ENCODE assay signal across 9 mouse cellular contexts in the genomic region with DNA sequence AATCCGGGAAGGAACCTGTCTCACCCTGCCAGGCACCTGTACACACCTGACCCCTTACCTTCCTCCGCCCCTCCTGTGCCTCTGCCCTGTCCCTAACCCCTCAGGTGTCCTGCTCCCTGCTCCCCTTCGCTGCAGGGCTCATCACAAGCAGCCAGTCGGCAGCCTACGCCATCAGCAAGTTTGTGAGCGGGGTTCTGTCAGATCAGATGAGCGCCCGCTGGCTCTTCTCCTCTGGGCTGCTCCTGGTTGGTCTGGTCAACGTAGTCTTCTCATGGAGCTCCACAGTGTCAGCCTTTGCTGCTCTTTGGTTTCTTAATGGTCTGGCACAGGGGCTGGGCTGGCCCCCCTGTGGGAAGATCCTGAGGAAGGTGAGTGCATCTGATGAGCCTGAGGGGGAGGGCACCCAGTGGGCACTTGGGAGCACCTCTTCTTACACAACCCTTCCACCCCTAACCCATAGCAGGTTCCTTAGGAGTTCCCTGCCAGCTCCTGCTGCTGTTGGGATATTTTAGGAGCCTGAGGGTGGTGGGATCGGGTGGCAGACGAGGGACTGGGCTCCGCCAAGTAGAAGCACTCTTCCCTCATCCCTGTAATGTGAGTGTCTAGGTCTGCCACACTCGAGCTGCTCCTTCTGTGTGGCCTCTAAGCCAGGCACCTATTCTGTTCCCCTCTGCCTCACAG. TPM values are rescaled to one million over a fixed set of nuclear protein-coding genes. Genes with fewer than 3 reads are reported as not detected.
DNase-seq lines count a peak whose midpoint lies in the region; ATAC-seq and TF ChIP-seq lines count a peak whose summit lies in the region.
"Had no signal": no experiment of that assay in that cellular context is flagged by ENCODE, and none has a peak within 500 bp of the region (broad histone marks: within the 10 kb centered on the region; RNA-seq: fewer than 3 reads in every experiment).

No protein-coding gene starts in this region.

- no peaks in the 10 kb centered on the region for H3K27me3 ChIP-seq in forebrain, embryonic 11.5 days (ENCODE audit: control insufficient read depth, insufficient read depth, low read length)
- no peaks in the 10 kb centered on the region for H3K27me3 ChIP-seq in forebrain, embryonic 14.5 days (replicated peaks; ENCODE audit: control insufficient read depth, insufficient read depth, low read length)
- no peaks in the 10 kb centered on the region for H3K27me3 ChIP-seq in hindbrain, postnatal 0 days (ENCODE audit: insufficient read depth, low read length)
- H3K27me3 ChIP-seq in neural tube, embryonic 15.5 days (replicated peaks), result no peaks in the 10 kb centered on the region

- no peak overlapping the region for H3K27ac ChIP-seq in forebrain, embryonic 11.5 days (ENCODE audit: low read depth, low read length)
- H3K27ac ChIP-seq in forebrain, embryonic 14.5 days (ENCODE audit: low read depth, low read length), result no peak overlapping the region
- H3K27ac ChIP-seq in layer of hippocampus, adult 2 months, result peak overlapping the region; percentile 95; the same call in 1 of the 2 replicates
- H3K27ac ChIP-seq in hindbrain, postnatal 0 days, result 0 out of 2 replicates have a peak overlapping the region, but pooled peaks have one; percentile 11
- peak overlapping the region; percentile 97; the same call in 1 of the 2 replicates for H3K27ac ChIP-seq in neural tube, embryonic 15.5 days (replicated peaks)

- H3K9ac ChIP-seq in forebrain, embryonic 11.5 days (ENCODE audit: low read length), result no peak overlapping the region
- no peak overlapping the region for H3K9ac ChIP-seq in forebrain, embryonic 14.5 days (ENCODE audit: low read length)
- no peak overlapping the region for H3K9ac ChIP-seq in hindbrain, postnatal 0 days (replicated peaks; ENCODE audit: low read length)
- H3K9ac ChIP-seq in neural tube, embryonic 15.5 days (replicated peaks), result peak overlapping the region; percentile 93
- H3K9ac ChIP-seq: lung, embryonic 14.5 days had no signal

- TF ChIP-seq CTCF in layer of hippocampus, adult 2 months (conservative IDR thresholded peaks at IDR 0.05), result no peak
- no peak for TF ChIP-seq CTCF in hindbrain, postnatal 0 days (IDR thresholded peaks at IDR 0.05; ENCODE audit: low read depth)

- no peak overlapping the region for H3K4me3 ChIP-seq in forebrain, embryonic 11.5 days (ENCODE audit: low read depth, low read length)
- no peak overlapping the region for H3K4me3 ChIP-seq in forebrain, embryonic 14.5 days (ENCODE audit: low read depth, low read length)
- no peak overlapping the region for H3K4me3 ChIP-seq in layer of hippocampus, adult 2 months
- H3K4me3 ChIP-seq in hindbrain, postnatal 0 days (ENCODE audit: low read length), result 0 out of 2 replicates have a peak overlapping the region, but pooled peaks have one; percentile 2
- peak overlapping the region; percentile 87 for H3K4me3 ChIP-seq in neural tube, embryonic 15.5 days (replicated peaks)

- ATAC-seq in forebrain, embryonic 11.5 days (replicated peaks; ENCODE audit: low FRiP score), result no peak
- no peak for ATAC-seq in forebrain, embryonic 14.5 days
- ATAC-seq in hindbrain, postnatal 0 days, result no peak
- no peak for ATAC-seq in neural tube, embryonic 15.5 days (ENCODE audit: low FRiP score)
- ATAC-seq in megakaryocyte-erythroid progenitor cell, adult 5-6 weeks (replicated peaks; ENCODE audit: low FRiP score, low TSS enrichment, poor library complexity, severe bottlenecking), result no peak

- peaks cover 10% of the 10 kb centered on the region; the same call in 1 of the 2 replicates for H3K4me1 ChIP-seq in forebrain, embryonic 11.5 days (replicated peaks; ENCODE audit: control insufficient read depth, insufficient read depth, low read length)
- 0 out of 2 replicates have a peak, but pooled peaks cover 6% of the 10 kb centered on the region for H3K4me1 ChIP-seq in forebrain, embryonic 14.5 days (ENCODE audit: control insufficient read depth, insufficient read depth, low read length)
- no peaks in the 10 kb centered on the region for H3K4me1 ChIP-seq in hindbrain, postnatal 0 days (ENCODE audit: insufficient read depth, low read length)
- peaks cover 44% of the 10 kb centered on the region for H3K4me1 ChIP-seq in neural tube, embryonic 15.5 days

- H3K4me2 ChIP-seq in forebrain, embryonic 11.5 days (ENCODE audit: low read depth, low read length, severe bottlenecking), result no peak overlapping the region
- H3K4me2 ChIP-seq in forebrain, embryonic 14.5 days (ENCODE audit: low read length), result no peak overlapping the region
- peak overlapping the region; percentile 95 for H3K4me2 ChIP-seq in hindbrain, postnatal 0 days (ENCODE audit: low read depth, low read length)
- H3K4me2 ChIP-seq in neural tube, embryonic 15.5 days, result peak overlapping the region; percentile 94

- H3K36me3 ChIP-seq in forebrain, embryonic 11.5 days (ENCODE audit: control insufficient read depth, insufficient read depth, low read length), result peaks cover 8% of the 10 kb centered on the region; the same call in 1 of the 2 replicates
- H3K36me3 ChIP-seq in forebrain, embryonic 14.5 days (ENCODE audit: control insufficient read depth, insufficient read depth, low read length), result peaks cover 52% of the 10 kb centered on the region
- peaks cover 38% of the 10 kb centered on the region for H3K36me3 ChIP-seq in hindbrain, postnatal 0 days (ENCODE audit: insufficient read depth, low read length)
- H3K36me3 ChIP-seq in neural tube, embryonic 15.5 days, result peaks cover 42% of the 10 kb centered on the region

- 85% methylated on average over 13 of the region's 13 CpGs for WGBS in forebrain, embryonic 11.5 days
- 88% methylated on average over 13 of the region's 13 CpGs for WGBS in forebrain, embryonic 14.5 days
- 77% methylated on average over 13 of the region's 13 CpGs for WGBS in hindbrain, postnatal 0 days
- WGBS in neural tube, embryonic 15.5 days, result 86% methylated on average over 13 of the region's 13 CpGs

- no peaks in the 10 kb centered on the region for H3K9me3 ChIP-seq in forebrain, embryonic 11.5 days (ENCODE audit: control insufficient read depth, low read length)
- H3K9me3 ChIP-seq in forebrain, embryonic 14.5 days (replicated peaks; ENCODE audit: control insufficient read depth, low read length), result no peaks in the 10 kb centered on the region
- H3K9me3 ChIP-seq in hindbrain, postnatal 0 days (ENCODE audit: low read length), result no peaks in the 10 kb centered on the region
- no peaks in the 10 kb centered on the region for H3K9me3 ChIP-seq in neural tube, embryonic 15.5 days (replicated peaks)

- DNase-seq in forebrain, embryonic 11.5 days (ENCODE audit: low spot score), result peak; percentile 52
- DNase-seq in forebrain, embryonic 14.5 days (ENCODE audit: low spot score), result no peak
- no peak for DNase-seq in layer of hippocampus, adult 2 months (ENCODE audit: low spot score in 2 of 2)
- DNase-seq in layer of hippocampus, adult 8-10 months (ENCODE audit: low spot score in 2 of 2), result no peak
- DNase-seq in hindbrain, postnatal 0 days (ENCODE audit: low spot score), result no peak
- no peak for DNase-seq in layer of hippocampus, adult 11-12 months (ENCODE audit: low spot score)
- DNase-seq: lung, embryonic 14.5 days had no signal

RNA-seq across cellular contexts. Expression of a gene that starts 2.6 kb away (rescaled TPM):
- 24.8 and 24.9 TPM in 2 replicates for polyA plus RNA-seq in forebrain, embryonic 11.5 days (2014; fragmentation: Nextera tagmentation; extraction: Ambion mirVana)
- 39.5 and 42.0 TPM in 2 replicates for polyA plus RNA-seq in forebrain, embryonic 14.5 days (2014; fragmentation: Nextera tagmentation; extraction: Ambion mirVana)
- 10 to 100 TPM; 29.5 to 30.2 TPM for total RNA-seq in layer of hippocampus, adult 2 months (2021)
- 10 to 100 TPM; 24.0 to 29.5 (median 28.1) TPM for total RNA-seq in layer of hippocampus, adult 8-10 months (2022)
- total RNA-seq in hindbrain, postnatal 0 days (2014; rRNA removed), result 72.7 and 93.9 TPM in 2 replicates
- 40.2 and 40.3 TPM in 2 replicates for polyA plus RNA-seq in hindbrain, postnatal 0 days (2015; fragmentation: Nextera tagmentation; extraction: Ambion mirVana)
- polyA plus RNA-seq in neural tube, embryonic 15.5 days (2015; fragmentation: Nextera tagmentation; extraction: Ambion mirVana), result 61.3 and 69.8 TPM in 2 replicates
- total RNA-seq in megakaryocyte-erythroid progenitor cell, adult 5-6 weeks (2014; fragmentation: Nextera tagmentation), result 20.5 and 32.2 TPM in 2 replicates
- total RNA-seq in megakaryocyte-erythroid progenitor cell, adult 5-6 weeks (2017), result 11.4 and 43.0 TPM in 2 replicates

RNA-seq across cellular contexts. Expression of a gene that starts 7.7 kb away (rescaled TPM):
- polyA plus RNA-seq in forebrain, embryonic 11.5 days (2014; fragmentation: Nextera tagmentation; extraction: Ambion mirVana), result 1,614 and 1,699 TPM in 2 replicates
- 1,391 and 1,749 TPM in 2 replicates for polyA plus RNA-seq in forebrain, embryonic 14.5 days (2014; fragmentation: Nextera tagmentation; extraction: Ambion mirVana)
- 100 to 1,000 TPM; 710 to 726 TPM for total RNA-seq in layer of hippocampus, adult 2 months (2021)
- total RNA-seq in layer of hippocampus, adult 8-10 months (2022), result 100 to 1,000 TPM; 739 to 859 (median 825) TPM
- 190 and 229 TPM in 2 replicates for total RNA-seq in hindbrain, postnatal 0 days (2014; rRNA removed)
- 1,650 and 1,709 TPM in 2 replicates for polyA plus RNA-seq in hindbrain, postnatal 0 days (2015; fragmentation: Nextera tagmentation; extraction: Ambion mirVana)
- 1,003 and 1,094 TPM in 2 replicates for polyA plus RNA-seq in neural tube, embryonic 15.5 days (2015; fragmentation: Nextera tagmentation; extraction: Ambion mirVana)
- total RNA-seq in megakaryocyte-erythroid progenitor cell, adult 5-6 weeks (2014; fragmentation: Nextera tagmentation), result 4,337 and 4,372 TPM in 2 replicates
- total RNA-seq in megakaryocyte-erythroid progenitor cell, adult 5-6 weeks (2017), result 1,747 and 2,464 TPM in 2 replicates

RNA-seq across cellular contexts. Expression of a gene that starts 8.1 kb away (rescaled TPM):
- polyA plus RNA-seq in forebrain, embryonic 11.5 days (2014; fragmentation: Nextera tagmentation; extraction: Ambion mirVana), result 186 and 188 TPM in 2 replicates
- polyA plus RNA-seq in forebrain, embryonic 14.5 days (2014; fragmentation: Nextera tagmentation; extraction: Ambion mirVana), result 327 and 347 TPM in 2 replicates
- 10 to 100 TPM; 63.9 to 75.2 TPM for total RNA-seq in layer of hippocampus, adult 2 months (2021)
- total RNA-seq in layer of hippocampus, adult 8-10 months (2022), result 10 to 100 TPM; 63.7 to 73.0 (median 68.9) TPM
- total RNA-seq in hindbrain, postnatal 0 days (2014; rRNA removed), result 108 and 120 TPM in 2 replicates
- 293 and 307 TPM in 2 replicates for polyA plus RNA-seq in hindbrain, postnatal 0 days (2015; fragmentation: Nextera tagmentation; extraction: Ambion mirVana)
- 261 and 302 TPM in 2 replicates for polyA plus RNA-seq in neural tube, embryonic 15.5 days (2015; fragmentation: Nextera tagmentation; extraction: Ambion mirVana)
- 71.6 and 116 TPM in 2 replicates for total RNA-seq in megakaryocyte-erythroid progenitor cell, adult 5-6 weeks (2014; fragmentation: Nextera tagmentation)
- 28.4 and 36.8 TPM in 2 replicates for total RNA-seq in megakaryocyte-erythroid progenitor cell, adult 5-6 weeks (2017)

RNA-seq across cellular contexts. Expression of a gene that starts 19.1 kb away (rescaled TPM):
- polyA plus RNA-seq in forebrain, embryonic 11.5 days (2014; fragmentation: Nextera tagmentation; extraction: Ambion mirVana), result 25.5 and 26.8 TPM in 2 replicates
- polyA plus RNA-seq in forebrain, embryonic 14.5 days (2014; fragmentation: Nextera tagmentation; extraction: Ambion mirVana), result 21.6 and 25.2 TPM in 2 replicates
- 10 to 100 TPM; 21.5 to 25.7 TPM for total RNA-seq in layer of hippocampus, adult 2 months (2021)
- 10 to 100 TPM; 21.1 to 24.9 (median 23.4) TPM for total RNA-seq in layer of hippocampus, adult 8-10 months (2022)
- total RNA-seq in hindbrain, postnatal 0 days (2014; rRNA removed), result 14.7 and 23.6 TPM in 2 replicates
- polyA plus RNA-seq in hindbrain, postnatal 0 days (2015; fragmentation: Nextera tagmentation; extraction: Ambion mirVana), result 26.0 and 31.1 TPM in 2 replicates
- polyA plus RNA-seq in neural tube, embryonic 15.5 days (2015; fragmentation: Nextera tagmentation; extraction: Ambion mirVana), result 32.4 and 36.4 TPM in 2 replicates
- 51.4 and 56.1 TPM in 2 replicates for total RNA-seq in megakaryocyte-erythroid progenitor cell, adult 5-6 weeks (2014; fragmentation: Nextera tagmentation)
- 18.9 and 19.3 TPM in 2 replicates for total RNA-seq in megakaryocyte-erythroid progenitor cell, adult 5-6 weeks (2017)

RNA-seq across cellular contexts. Expression of a gene that starts 20.0 kb away (rescaled TPM):
- 32.5 and 35.2 TPM in 2 replicates for polyA plus RNA-seq in forebrain, embryonic 11.5 days (2014; fragmentation: Nextera tagmentation; extraction: Ambion mirVana)
- polyA plus RNA-seq in forebrain, embryonic 14.5 days (2014; fragmentation: Nextera tagmentation; extraction: Ambion mirVana), result 17.8 and 27.2 TPM in 2 replicates
- total RNA-seq in layer of hippocampus, adult 2 months (2021), result 100 to 1,000 TPM; 113 to 127 TPM
- total RNA-seq in layer of hippocampus, adult 8-10 months (2022), result 100 to 1,000 TPM in 3 of 4 experiments, 10 to 100 TPM in 1; 96.8 to 147 (median 121) TPM
- 60.6 and 95.7 TPM in 2 replicates for total RNA-seq in hindbrain, postnatal 0 days (2014; rRNA removed)
- 15.5 and 17.4 TPM in 2 replicates for polyA plus RNA-seq in hindbrain, postnatal 0 days (2015; fragmentation: Nextera tagmentation; extraction: Ambion mirVana)
- 26.5 and 30.8 TPM in 2 replicates for polyA plus RNA-seq in neural tube, embryonic 15.5 days (2015; fragmentation: Nextera tagmentation; extraction: Ambion mirVana)
- total RNA-seq in megakaryocyte-erythroid progenitor cell, adult 5-6 weeks (2014; fragmentation: Nextera tagmentation), result 45.1 and 45.6 TPM in 2 replicates
- 56.5 and 77.5 TPM in 2 replicates for total RNA-seq in megakaryocyte-erythroid progenitor cell, adult 5-6 weeks (2017)

Comparison
In these comparisons a context has a peak if more than half of its experiments do, and no peak if none do; other contexts are left out.
1. H3K27ac ChIP-seq: peak in layer of hippocampus, adult 2 months (single experiment), hindbrain, postnatal 0 days (single experiment) and neural tube, embryonic 15.5 days (single experiment); none in forebrain, embryonic 11.5 days (single experiment) and forebrain, embryonic 14.5 days (single experiment).
2. H3K4me2 ChIP-seq: peak in hindbrain, postnatal 0 days (single experiment) and neural tube, embryonic 15.5 days (single experiment); none in forebrain, embryonic 11.5 days (single experiment) and forebrain, embryonic 14.5 days (single experiment).
3. H3K4me3 ChIP-seq: peak in hindbrain, postnatal 0 days (single experiment) and neural tube, embryonic 15.5 days (single experiment); none in forebrain, embryonic 11.5 days (single experiment), forebrain, embryonic 14.5 days (single experiment) and layer of hippocampus, adult 2 months (single experiment).